Mouse (Mus musculus): ENCODE data around the gene Akr1b7.

The Akr1b7 gene

GRCm38 (mm10) chr6:34439006-34439405, 26.9 kb downstream of the Akr1b7 start:
- in situ Hi-C loops (cut with MboI, MseI), result no loop called here

DNA sequence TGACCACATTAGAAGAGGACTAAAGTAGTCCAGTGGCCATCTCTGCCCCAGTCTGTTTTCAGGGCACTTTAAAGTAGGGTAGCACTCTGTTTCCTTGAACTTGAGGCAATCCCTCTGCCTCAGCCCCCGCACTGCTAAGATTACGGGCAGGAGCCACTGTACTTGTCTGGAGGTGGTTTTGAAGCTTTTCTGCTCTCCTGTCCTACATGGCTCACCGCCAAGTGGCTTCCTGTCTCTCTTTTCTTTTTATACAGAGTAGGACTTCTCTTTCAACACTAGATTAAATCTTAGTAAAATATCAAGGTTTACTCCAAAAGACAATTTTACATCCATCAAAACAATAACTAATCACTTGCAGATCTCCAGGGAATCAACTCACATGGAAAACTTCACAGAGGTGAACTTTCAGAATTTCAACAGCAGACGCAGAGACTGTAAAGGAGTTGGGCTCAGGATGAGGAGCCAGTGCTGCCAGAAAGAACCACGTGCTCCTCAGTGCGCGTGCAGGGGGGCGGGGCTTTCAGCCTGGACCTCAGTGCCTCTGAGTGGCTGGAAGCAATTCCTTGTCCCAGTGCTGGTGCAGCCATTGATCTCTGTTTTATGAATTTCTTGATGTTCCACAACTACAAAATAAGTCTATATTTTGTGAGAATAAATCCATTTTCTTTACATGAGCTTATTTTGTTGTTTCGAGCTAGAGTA, 29.6 kb downstream of the Akr1b7 start:
- in situ Hi-C loops (cut with MboI, MseI), result no loop called here

- in situ Hi-C loops (cut with MboI, MseI), result no loop called here
Observed at GRCm38 (mm10) chr6:34443791-34444190, 31.7 kb downstream of the Akr1b7 start.

GRCm38 (mm10) chr6:34447961-34448360, 35.8 kb downstream of the Akr1b7 start:
- in situ Hi-C loops (cut with MboI, MseI), result no loop called here

DNA sequence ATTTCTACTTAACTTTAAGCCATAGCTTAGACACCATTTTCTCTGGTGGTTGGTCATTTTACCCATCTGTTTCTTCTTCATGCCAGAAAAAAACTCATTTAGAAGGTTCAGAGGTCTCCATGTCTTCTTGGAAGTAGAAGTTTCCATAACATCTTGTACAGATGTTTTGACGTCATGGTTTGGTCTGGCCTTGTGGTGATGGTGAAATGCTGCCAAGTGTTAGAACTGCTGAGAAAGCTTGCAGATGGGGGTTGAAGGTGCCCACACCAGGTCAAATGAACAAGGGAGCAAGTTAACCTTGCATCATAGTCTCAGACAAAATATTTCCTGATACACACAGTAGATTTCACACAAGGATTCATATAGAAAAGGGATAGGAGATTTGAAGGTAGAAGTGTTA, 36.6 kb downstream of the Akr1b7 start:
- in situ Hi-C loops (cut with MboI, MseI), result no loop called here

DNA sequence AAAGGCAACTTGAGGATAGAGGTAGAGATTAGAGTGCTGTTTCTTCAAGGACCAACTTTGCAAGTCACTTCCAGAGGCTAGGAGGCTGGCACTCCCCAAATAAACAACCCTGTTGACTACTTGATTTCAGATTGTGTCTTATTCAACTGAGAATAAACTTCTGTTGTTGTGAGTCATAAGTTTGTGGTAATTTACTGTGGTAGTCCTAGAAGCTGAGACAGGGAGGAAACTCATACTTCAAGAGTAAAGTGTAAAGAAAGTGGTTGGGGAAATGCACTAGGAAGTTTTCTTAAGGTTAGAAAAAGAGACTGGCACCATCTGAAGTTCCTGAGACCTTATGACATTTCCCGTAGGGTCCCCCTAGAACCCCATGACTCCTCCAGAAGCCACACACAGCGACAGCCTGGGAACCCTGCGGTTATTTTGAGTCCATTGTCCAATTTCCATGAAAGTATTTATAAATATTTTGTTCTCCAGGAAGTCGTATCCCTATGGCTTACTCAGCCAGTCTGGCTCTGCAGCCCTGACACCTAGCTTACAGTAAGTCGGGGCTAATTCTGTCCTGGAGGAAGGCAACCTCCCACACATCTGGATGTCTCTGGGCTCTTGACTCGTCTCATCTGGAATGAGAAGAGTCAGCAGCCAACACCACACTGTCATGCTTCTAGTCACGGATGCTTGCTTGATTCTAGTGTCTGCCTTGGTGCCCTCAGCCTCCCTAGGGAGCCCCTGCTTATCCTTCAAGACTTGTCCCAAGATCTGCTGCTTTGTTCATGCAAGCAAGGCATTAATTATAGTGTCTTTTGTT, 41.0 kb downstream of the Akr1b7 start:
- in situ Hi-C loops (cut with MboI, MseI), result loop anchor here (5.0 kb wide), 1 partner anchor 161 kb away; no protein-coding TSS in a partner anchor

DNA sequence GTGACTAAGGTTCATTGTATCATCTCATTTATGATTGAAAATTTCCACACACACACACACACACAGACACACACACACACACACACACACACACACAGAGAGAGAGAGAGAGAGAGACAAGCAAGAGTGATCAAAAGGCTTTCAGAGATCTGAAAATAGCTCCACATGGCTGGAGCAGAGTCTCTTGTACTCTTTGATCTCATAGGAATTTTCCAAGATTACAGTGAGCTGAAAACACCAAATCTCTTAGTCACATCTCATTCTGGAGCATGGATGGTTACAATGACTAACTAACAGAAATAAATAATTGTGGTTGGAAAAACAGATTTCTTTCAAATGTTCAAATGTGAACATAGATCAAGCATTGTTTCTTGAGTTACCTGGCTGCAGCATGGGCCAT, 47.3 kb downstream of the Akr1b7 start:
- in situ Hi-C loops (cut with MboI, MseI), result no loop called here

GRCm38 (mm10) chr6:34460651-34461050, 48.5 kb downstream of the Akr1b7 start:
- in situ Hi-C loops (cut with MboI, MseI), result no loop called here

- in situ Hi-C loops (cut with MboI, MseI), result no loop called here
Observed at GRCm38 (mm10) chr6:34463582-34463981, 51.4 kb downstream of the Akr1b7 start.

DNA sequence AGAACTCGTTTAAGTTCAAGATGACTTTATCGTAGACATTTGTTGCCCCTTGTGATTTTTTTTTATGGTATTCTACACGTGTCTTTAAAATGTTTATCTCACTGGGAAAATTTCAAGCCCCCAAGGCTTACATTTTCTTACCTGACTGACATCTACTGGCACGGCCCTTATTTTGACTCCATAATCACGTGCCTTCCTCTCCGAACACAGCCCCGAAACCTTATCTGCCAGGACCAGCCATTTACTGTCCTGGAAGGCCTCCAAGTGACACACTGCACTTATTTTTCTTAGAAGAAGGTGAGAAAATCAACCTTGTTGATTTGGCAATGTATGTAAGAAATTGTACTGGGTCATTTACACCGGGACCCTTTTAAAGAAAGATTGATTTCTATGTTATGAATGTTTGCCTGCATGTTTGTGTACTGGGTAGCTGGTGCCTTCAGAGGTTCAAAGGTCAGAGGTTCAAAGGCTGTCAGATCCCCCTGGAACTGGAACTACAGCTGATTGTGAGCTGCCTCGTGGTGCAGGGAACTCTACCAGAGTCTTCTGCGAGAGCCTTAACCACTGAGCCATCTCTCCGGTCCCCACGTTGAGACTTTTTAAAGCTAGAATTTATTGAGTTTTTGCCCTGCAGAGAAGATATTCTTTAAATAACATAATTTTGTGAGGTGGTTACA, 59.4 kb downstream of the Akr1b7 start:
- in situ Hi-C loops (cut with MboI, MseI), result loop anchor here (10.0 kb wide), 1 partner anchor 157 kb away; the partner anchor contains the start of gene Akr1b3

Measured in T-helper 2 cell (primary cell).